Mouse (Mus musculus): ENCODE measurements at regions not wholly inside any gene's neighbourhood (a gene's known extent, or its start where the extent isn't known, plus 50 kb on each side); places are given as distances from the start of the nearest gene placed in this dataset.

DNA sequence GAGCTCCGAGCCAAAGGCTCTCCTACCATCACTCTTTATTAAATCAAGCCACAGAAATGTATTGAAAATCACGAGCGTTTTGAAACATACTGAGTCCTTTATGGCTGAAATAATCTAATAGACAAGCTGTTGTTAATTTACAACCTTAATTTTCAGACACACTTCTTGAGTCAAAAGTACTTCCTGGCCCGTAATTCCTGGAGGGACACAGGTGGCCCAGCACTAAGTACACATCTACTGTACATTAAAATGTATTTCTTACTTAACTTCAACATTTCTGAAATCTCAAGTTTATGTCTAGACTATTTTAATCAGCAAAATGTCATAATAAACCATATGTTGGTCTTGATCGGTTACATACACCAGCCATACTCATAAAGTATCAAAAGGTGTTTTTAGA is 2163.3 kb upstream of the Gm7489 start:
- Histone ChIP-seq H3K36me3 (ENCODE audit: control insufficient read depth, insufficient read depth, low read length) (no peaks in the 10 kb centered on the region), H3K79me2 (ENCODE audit: control insufficient read depth, insufficient read depth, low read length) (no peaks in the 10 kb centered on the region), H3K27me3 (ENCODE audit: control insufficient read depth, insufficient read depth, low read length) (no peaks in the 10 kb centered on the region), H3K9ac (ENCODE audit: low read depth, low read length) (no peak overlapping the region), H3K4me3 (ENCODE audit: insufficient read depth, low read depth, low read length) (no peak overlapping the region), H3K4me1 (ENCODE audit: control insufficient read depth, insufficient read depth, low read length) (no peaks in the 10 kb centered on the region), H3K27ac (replicated peaks; ENCODE audit: insufficient read depth, low read depth, low read length) (no peak overlapping the region)
- 84% methylated on average over 5 of the region's 5 CpGs for WGBS
- no peak for TF ChIP-seq POLR2A (IDR thresholded peaks at IDR 0.05; ENCODE audit: extremely low read depth, insufficient read depth, low read length)
- no peak for TF ChIP-seq CTCF (IDR thresholded peaks at IDR 0.05; ENCODE audit: low read depth, low read length)
- no peak for DNase-seq (ENCODE audit: extremely low read depth, low read depth, low spot score)

DNA sequence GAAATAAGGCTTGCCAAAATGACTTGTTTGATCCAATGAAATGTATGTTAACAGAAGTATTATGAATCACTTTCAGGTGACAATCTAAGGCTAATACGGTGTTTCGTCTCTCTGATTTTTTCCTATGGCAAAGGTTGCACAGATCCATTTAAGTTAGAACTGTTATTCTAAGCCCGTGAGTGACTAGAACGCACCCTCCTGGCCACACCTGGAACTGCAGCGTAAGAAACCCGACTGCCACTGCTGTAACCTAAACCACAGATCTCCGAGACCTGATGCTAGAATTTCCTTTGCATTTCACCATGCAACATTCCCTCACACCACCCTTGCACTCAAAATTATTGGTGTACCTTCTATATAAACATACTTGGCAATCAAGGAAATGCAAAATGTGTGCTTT is 2160.6 kb upstream of the Gm7489 start:
- no peak for DNase-seq (ENCODE audit: extremely low read depth, low read depth, low spot score)
- Histone ChIP-seq H3K36me3 (ENCODE audit: control insufficient read depth, insufficient read depth, low read length) (no peaks in the 10 kb centered on the region), H3K79me2 (ENCODE audit: control insufficient read depth, insufficient read depth, low read length) (no peaks in the 10 kb centered on the region), H3K27me3 (ENCODE audit: control insufficient read depth, insufficient read depth, low read length) (no peaks in the 10 kb centered on the region), H3K27ac (replicated peaks; ENCODE audit: insufficient read depth, low read depth, low read length) (no peak overlapping the region), H3K4me1 (ENCODE audit: control insufficient read depth, insufficient read depth, low read length) (no peaks in the 10 kb centered on the region), H3K9ac (ENCODE audit: low read depth, low read length) (no peak overlapping the region), H3K4me3 (ENCODE audit: insufficient read depth, low read depth, low read length) (no peak overlapping the region)
- 65% methylated on average over 7 of the region's 7 CpGs for WGBS
- TF ChIP-seq POLR2A (IDR thresholded peaks at IDR 0.05; ENCODE audit: extremely low read depth, insufficient read depth, low read length) (no peak), CTCF (IDR thresholded peaks at IDR 0.05; ENCODE audit: low read depth, low read length) (peak; percentile 33; the same call in 1 of the 2 replicates)

DNA sequence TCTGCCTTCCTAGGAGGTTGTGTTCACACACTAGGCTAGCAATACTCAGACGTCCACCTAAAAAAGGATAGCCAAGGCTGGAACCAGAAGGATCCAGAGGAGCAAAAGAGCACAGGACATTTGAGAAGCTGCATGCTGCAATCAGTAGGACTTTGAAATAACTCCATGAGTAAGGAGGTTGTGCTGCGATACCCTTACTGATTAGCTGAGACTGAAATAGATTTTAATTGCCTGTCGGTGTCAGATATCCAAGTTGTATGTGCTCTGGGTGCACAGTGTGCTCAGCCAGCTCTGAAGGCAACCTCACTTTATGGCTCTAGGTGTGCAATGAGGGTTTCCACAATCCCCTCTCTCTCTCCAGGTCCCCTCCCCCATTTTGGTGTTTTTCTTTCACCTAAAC is 2159.2 kb upstream of the Gm7489 start:
- Histone ChIP-seq H3K36me3 (ENCODE audit: control insufficient read depth, insufficient read depth, low read length) (no peaks in the 10 kb centered on the region), H3K27ac (replicated peaks; ENCODE audit: insufficient read depth, low read depth, low read length) (no peak overlapping the region), H3K4me3 (ENCODE audit: insufficient read depth, low read depth, low read length) (no peak overlapping the region), H3K79me2 (ENCODE audit: control insufficient read depth, insufficient read depth, low read length) (no peaks in the 10 kb centered on the region), H3K4me1 (ENCODE audit: control insufficient read depth, insufficient read depth, low read length) (no peaks in the 10 kb centered on the region), H3K27me3 (ENCODE audit: control insufficient read depth, insufficient read depth, low read length) (no peaks in the 10 kb centered on the region), H3K9ac (ENCODE audit: low read depth, low read length) (no peak overlapping the region)
- TF ChIP-seq CTCF (IDR thresholded peaks at IDR 0.05; ENCODE audit: low read depth, low read length) (no peak), POLR2A (IDR thresholded peaks at IDR 0.05; ENCODE audit: extremely low read depth, insufficient read depth, low read length) (no peak)
- no peak for DNase-seq (ENCODE audit: extremely low read depth, low read depth, low spot score)
- WGBS, result 87% methylated on average over 3 of the region's 3 CpGs

DNA sequence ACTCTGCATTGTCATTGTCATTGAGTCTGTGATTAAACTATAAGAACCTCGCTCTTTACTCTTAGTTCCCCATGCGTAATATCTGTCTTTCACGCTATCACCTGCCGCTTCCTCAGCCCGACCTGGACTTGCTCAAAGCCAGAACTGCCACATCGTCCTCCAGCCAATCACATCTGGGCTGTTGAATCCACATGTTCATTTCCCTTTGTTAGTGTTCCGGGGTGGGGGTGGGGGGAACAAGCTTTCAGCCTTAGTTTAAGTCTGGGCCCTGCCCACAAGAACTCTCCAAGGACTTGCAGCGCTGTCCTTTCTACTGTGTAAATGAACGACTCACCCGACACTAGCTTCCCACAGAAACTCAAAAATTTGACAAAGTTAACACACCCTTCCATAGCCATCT is 2154.6 kb upstream of the Gm7489 start:
- Histone ChIP-seq H3K4me3 (ENCODE audit: insufficient read depth, low read depth, low read length) (no peak overlapping the region), H3K4me1 (ENCODE audit: control insufficient read depth, insufficient read depth, low read length) (no peaks in the 10 kb centered on the region), H3K27ac (replicated peaks; ENCODE audit: insufficient read depth, low read depth, low read length) (no peak overlapping the region), H3K79me2 (ENCODE audit: control insufficient read depth, insufficient read depth, low read length) (no peaks in the 10 kb centered on the region), H3K9ac (ENCODE audit: low read depth, low read length) (no peak overlapping the region), H3K36me3 (ENCODE audit: control insufficient read depth, insufficient read depth, low read length) (no peaks in the 10 kb centered on the region), H3K27me3 (ENCODE audit: control insufficient read depth, insufficient read depth, low read length) (no peaks in the 10 kb centered on the region)
- WGBS, result 86% methylated on average over 10 of the region's 10 CpGs
- DNase-seq (ENCODE audit: extremely low read depth, low read depth, low spot score), result no peak
- TF ChIP-seq CTCF (IDR thresholded peaks at IDR 0.05; ENCODE audit: low read depth, low read length), result no peak
- TF ChIP-seq POLR2A (IDR thresholded peaks at IDR 0.05; ENCODE audit: extremely low read depth, insufficient read depth, low read length), result no peak

DNA sequence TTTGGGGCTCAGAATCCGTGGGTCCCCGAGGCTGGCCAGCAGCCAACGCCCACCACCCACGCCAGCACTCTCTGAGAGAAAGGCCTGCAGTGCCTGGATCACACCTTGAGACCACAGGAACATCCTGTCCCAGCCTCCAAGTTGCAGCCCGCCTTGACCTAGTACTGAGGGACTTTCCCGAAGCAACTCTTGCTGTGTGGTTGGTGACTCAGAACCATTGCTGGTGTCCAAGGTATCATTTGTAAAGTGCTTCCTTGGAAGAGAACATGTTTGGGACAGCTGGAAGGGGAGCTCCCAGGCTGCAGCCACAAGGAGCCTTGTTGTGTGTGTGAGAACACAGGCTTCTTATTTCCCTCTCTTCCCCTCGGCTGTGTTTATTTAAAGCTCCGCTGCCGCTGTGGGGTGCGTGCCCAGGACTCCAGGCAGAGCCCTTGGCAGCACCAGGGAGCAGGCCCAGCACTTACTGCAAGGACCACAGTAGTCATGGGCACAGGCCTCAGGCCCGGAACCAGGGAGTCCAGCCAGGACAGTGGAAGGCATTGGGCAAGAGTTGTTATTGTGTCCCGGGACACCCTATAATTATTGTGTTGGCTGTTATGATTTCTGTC is 2153.8 kb upstream of the Gm7489 start:
- no peak for DNase-seq (ENCODE audit: extremely low read depth, low read depth, low spot score)
- no peaks in the 10 kb centered on the region for H3K36me3 ChIP-seq (ENCODE audit: control insufficient read depth, insufficient read depth, low read length)
- no peaks in the 10 kb centered on the region for H3K27me3 ChIP-seq (ENCODE audit: control insufficient read depth, insufficient read depth, low read length)
- H3K9ac ChIP-seq (ENCODE audit: low read depth, low read length), result no peak overlapping the region
- no peak for TF ChIP-seq POLR2A (IDR thresholded peaks at IDR 0.05; ENCODE audit: extremely low read depth, insufficient read depth, low read length)
- no peak for TF ChIP-seq CTCF (IDR thresholded peaks at IDR 0.05; ENCODE audit: low read depth, low read length)
- H3K4me3 ChIP-seq (ENCODE audit: insufficient read depth, low read depth, low read length), result no peak overlapping the region
- H3K27ac ChIP-seq (replicated peaks; ENCODE audit: insufficient read depth, low read depth, low read length), result no peak overlapping the region
- no peaks in the 10 kb centered on the region for H3K79me2 ChIP-seq (ENCODE audit: control insufficient read depth, insufficient read depth, low read length)
- WGBS, result 64% methylated on average over 12 of the region's 12 CpGs
- H3K4me1 ChIP-seq (ENCODE audit: control insufficient read depth, insufficient read depth, low read length), result no peaks in the 10 kb centered on the region

DNA sequence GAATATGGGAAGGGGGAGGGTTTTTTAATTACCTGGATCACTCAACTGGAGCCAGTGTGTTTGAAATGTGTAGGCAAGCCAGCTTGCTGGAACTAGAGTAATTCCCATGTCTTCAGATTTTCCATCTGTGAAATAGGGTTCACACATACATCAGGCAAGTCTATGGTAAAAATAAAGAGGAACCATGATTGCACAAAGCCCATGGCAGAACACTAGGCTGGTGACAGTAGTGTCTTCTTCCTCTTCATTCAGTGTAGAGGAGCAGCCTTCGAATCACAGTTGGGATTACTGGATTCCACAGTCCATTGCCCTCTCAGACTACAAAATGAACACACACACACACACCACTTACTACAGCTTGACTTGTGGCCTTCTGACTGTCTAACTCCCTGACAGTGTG is 2150.5 kb upstream of the Gm7489 start:
- TF ChIP-seq POLR2A (IDR thresholded peaks at IDR 0.05; ENCODE audit: extremely low read depth, insufficient read depth, low read length), result no peak
- TF ChIP-seq CTCF (IDR thresholded peaks at IDR 0.05; ENCODE audit: low read depth, low read length), result no peak
- no peak overlapping the region for H3K4me3 ChIP-seq (ENCODE audit: insufficient read depth, low read depth, low read length)
- H3K9ac ChIP-seq (ENCODE audit: low read depth, low read length), result no peak overlapping the region
- no peak overlapping the region for H3K27ac ChIP-seq (replicated peaks; ENCODE audit: insufficient read depth, low read depth, low read length)
- 88% methylated on average over 1 of the region's 1 CpGs for WGBS
- no peaks in the 10 kb centered on the region for H3K36me3 ChIP-seq (ENCODE audit: control insufficient read depth, insufficient read depth, low read length)
- peak; percentile 9 for DNase-seq (ENCODE audit: extremely low read depth, low read depth, low spot score)
- no peaks in the 10 kb centered on the region for H3K4me1 ChIP-seq (ENCODE audit: control insufficient read depth, insufficient read depth, low read length)
- no peaks in the 10 kb centered on the region for H3K27me3 ChIP-seq (ENCODE audit: control insufficient read depth, insufficient read depth, low read length)
- H3K79me2 ChIP-seq (ENCODE audit: control insufficient read depth, insufficient read depth, low read length), result no peaks in the 10 kb centered on the region
